Mouse (Mus musculus) retina, postnatal 1 day (tissue): Measurements from ENCODE around the gene Agt.

ENCODE experiments used
- DNase-seq: peaks from one replicate; pipeline ENCODE4 v3.0.0-alpha.2; 2012

Gene Agt

DNA sequence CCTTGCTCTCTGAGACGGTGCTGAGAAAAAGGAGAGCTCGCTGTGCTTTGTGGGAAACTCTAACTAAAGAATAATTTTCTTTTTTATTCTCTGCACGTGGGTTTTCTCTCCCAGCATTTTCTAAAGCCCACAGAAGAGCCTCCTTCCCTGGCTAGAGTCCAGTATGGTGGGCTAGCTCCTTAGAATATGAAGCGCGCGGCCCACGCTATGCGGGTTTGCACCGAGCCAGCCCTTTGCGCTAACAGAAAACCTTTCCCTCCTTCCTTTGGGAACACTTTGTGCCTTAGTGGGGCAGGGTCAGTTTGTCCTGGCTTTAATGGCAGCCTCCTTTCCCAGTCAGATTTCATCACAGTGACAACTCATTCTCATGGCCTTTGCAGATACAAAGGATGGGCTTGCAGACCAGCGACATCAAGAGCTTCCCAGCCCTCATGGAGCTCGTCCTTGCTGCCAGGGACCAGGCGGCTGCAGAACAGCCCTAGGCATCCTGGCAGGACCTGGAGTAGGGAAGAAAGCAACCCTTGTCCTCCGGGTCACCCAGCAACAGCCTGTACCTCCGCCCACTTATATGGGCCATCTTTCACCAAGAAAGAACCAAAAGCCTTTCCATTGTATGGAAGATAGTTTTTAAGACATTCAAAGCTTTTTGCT, 18.4 kb downstream of the Agt start:
- no peak for DNase-seq

DNA sequence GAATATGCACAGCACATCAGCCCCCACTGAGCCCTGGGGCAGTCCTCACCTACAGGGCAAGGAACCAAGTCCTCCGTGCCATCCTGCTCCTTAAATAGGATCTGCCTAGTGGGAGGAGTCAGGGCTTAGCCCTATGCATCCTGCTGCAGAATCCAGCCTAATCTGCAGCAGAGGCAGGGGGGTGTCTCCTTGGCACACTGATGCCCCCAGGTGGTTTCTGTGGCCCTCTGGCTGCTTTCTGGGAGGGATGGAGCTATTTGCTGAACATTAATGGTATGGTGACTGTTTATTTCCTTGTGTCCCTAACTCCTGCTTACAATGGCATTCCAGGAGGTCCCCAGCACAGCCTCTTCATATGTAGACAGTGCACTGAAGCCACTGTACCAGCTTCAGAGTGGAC, 21.3 kb downstream of the Agt start:
- DNase-seq: no peak

- DNase-seq: no peak
Measured at GRCm38 (mm10) chr8:124547269-124547668, 22.2 kb downstream of the Agt start.

DNA sequence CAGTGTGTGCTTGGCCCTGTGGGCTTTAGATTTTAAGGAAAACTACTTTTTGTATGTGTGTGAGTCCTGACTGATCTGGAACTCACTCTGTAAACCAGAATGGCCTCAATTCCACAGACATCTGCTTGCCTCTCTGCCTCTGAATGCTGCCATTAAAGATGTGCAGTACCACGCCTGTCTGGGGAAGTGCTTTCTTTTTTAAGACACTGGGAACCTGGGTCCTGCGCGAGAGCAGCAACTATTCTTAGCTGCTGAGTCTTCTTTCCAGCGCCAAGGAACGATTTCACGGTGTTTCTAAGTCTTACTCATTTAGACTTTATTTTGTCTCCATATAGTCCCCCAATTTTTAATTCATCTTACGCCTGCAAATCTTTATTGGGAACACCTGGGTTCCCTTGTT, 22.7 kb downstream of the Agt start:
- no peak for DNase-seq

- no peak for DNase-seq
Measured at GRCm38 (mm10) chr8:124546371-124546770, 23.1 kb downstream of the Agt start.

DNA sequence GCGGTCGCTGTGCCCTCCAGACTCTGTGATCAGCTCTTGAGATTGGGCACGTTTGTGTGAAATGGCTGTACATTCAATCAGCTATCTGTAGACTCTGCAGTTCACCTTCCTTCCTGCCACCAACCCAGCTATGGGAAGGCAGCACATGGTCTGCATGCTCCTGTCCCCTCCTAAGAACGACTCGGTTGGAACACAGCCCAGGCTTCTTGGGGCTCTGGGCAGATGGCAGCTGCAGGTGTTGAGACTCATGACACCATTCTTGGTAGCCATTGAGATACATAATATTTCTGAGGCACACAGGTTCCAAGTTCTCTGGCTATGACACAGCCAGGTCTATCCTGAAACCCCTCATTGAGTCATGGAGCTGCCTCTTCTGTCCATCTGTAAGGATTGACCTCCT, 26.2 kb downstream of the Agt start:
- DNase-seq: no peak

- no peak for DNase-seq
Measured at GRCm38 (mm10) chr8:124542001-124542400, 27.5 kb downstream of the Agt start.

GRCm38 (mm10) chr8:124540906-124541305, 28.6 kb downstream of the Agt start:
- DNase-seq: no peak

- no peak for DNase-seq
Measured at GRCm38 (mm10) chr8:124535451-124535850, 34.1 kb downstream of the Agt start.

GRCm38 (mm10) chr8:124532626-124533025, 36.9 kb downstream of the Agt start:
- no peak for DNase-seq

DNA sequence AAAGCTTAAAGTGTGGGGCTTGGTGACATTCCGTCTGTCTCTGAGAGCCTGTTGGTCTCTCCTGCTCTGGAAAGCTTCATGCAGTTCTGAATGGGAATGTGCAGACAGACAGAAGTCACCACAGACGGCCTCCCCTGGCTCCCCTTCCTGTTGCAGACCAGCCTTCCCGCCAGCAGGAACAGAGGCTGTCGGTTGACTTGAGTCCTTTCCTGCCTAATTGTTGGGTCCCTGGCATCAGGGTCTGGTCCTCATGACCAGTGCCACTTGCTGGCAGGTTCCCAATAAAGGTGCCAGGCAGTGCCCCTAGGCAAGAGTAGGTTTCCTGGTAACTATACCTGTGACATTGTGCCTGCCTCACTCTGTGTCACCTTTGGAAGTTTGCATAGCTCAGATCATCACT, 38.5 kb downstream of the Agt start:
- DNase-seq: no peak

DNA sequence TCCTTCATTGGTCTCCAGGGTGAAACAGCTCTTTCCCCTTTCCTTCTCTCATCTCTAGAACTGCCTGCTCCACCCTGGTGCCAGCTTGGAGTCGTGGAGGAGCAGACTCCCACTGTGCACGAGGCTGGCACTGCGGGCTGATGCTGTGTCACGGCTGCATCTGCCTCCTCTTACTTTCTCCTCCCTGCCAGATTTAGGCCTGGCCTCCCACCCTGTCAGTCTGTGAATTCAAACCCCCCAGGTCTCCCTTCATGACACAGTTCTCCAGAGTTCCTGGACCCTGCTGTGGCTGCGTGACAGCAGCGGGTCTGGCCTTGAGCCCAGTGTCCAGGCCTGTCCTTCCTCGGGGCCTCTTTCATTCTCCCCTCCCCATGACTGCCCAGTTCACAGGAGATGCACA, 39.0 kb downstream of the Agt start:
- no peak for DNase-seq

DNA sequence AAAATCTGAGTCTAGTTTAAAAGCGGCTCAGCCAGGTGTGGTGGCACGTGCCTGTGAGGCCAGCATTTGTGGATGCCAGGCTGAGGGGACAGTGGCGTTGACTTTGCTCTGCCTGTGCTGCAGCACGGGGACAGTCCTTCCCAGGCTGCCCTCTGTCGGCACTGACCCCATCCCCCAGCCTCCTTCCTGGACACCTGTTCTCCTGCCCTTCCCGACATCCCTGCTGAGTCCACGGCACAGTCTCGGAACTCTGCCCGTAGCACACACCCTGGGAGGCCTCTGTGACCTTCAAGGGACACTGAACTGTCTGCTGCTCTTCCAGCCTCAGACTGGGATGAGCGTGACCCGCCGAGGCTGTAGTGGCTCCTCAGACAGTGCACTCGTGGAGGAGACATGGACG, 39.4 kb downstream of the Agt start:
- no peak for DNase-seq

GRCm38 (mm10) chr8:124526261-124526660, 43.2 kb downstream of the Agt start:
- no peak for DNase-seq

DNA sequence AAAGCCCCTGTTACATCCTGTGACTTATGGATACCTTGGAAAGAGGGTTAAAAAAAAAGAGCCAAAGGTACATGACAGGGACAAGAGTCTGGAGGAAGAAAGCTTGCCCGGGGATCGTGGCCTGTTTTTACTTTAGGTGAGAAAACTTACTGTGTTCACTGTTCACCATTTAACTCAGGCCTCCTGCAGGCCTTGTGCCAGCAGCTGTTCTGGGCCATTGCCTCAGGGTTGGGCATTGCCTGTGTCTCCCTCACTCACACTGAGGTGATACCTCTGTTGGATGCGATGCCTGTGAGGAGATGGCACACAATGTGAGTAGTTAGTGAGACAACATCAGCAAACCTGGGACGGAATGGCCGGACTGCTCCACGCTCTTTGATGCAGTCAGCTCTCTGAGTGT, 47.6 kb downstream of the Agt start:
- DNase-seq: no peak

DNA sequence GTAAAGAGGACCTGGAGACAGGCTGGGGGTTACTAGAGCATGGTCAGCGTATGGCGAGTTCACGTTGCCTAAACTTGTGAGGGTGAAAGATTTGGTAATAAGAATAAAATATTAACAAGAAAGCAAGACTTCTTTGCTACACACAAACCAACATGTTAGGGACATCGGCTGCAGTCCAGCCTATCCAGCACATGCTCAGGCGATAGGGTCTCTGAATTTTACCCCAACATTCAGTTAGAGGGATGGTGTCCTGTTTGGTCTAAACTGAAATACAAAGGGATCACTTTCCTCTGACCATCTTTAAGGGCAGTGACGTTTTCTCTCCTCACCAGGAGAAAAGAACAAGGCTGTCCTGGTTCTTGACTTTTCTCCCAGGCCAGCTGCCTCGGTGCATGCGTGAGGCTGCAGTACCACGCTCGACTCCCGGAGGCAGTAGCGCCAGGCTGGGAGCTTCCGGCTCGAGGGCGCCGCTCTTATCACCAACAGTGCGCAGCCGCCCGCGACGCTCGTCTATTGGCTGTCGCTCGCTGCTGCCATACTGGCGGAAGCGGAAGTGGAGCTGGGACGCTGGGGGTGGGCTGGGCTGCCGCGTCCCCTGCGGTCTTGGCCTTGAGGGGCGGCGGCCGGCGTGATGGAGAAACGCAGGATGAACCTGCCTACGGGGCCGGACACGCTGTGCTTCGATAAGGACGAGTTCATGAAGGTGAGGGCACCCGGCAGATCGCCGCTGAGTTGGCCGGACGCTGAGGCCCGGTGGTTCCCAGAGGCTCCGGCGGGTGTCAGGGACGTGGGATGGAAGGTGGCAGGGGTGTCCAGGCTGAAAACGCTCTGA, 49.0 kb downstream of the Agt start, which contains the start of gene Cog2:
TSS of gene Cog2 (plus strand) at position 519 of the 832 bp plus-strand sequence.
- DNase-seq: peak; percentile 97

GRCm38 (mm10) chr8:124517142-124517541, 52.4 kb downstream of the Agt start:
- DNase-seq: no peak

- no peak for DNase-seq
Measured at GRCm38 (mm10) chr8:124516525-124516924, 53.0 kb downstream of the Agt start.

DNA sequence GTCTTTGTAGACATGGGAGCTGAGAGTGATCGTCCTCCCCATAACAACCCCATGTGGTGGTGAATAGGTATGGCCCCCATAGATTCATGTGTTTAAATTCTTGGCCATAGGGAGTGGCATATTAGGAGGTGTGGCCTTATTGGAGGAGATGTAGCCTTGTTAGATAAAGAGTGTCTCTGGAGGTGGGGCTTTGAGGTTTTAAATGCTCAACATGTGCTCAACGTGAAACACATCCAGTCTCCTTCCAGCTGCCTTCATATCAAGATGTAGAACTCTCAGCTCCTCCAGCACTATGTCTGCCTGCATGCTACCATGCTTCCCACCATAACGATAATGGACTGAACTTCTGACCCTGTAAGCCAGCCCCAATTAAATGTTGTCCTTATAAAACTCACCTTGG, 53.5 kb downstream of the Agt start:
- DNase-seq: no peak

GRCm38 (mm10) chr8:124509156-124509555, 60.4 kb downstream of the Agt start:
- no peak for DNase-seq

DNA sequence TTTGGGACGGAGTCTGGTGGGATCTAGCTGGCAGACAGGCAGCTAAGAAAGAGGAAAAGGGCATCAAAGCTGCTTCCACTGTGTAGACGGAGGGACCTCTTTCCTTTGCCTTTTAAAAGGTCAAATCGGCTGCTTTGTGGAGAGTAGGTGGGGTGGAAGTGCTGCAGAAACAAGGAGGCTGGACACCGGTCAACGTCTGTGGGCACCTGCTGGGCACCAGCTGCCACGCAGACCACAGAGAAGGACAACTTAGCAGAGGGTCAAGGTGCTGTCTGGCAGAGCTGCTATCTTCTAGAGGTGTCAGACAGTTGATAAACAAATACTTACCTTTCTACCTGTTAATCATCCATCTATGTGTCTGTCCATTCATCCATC, 61.2 kb downstream of the Agt start:
- no peak for DNase-seq

DNA sequence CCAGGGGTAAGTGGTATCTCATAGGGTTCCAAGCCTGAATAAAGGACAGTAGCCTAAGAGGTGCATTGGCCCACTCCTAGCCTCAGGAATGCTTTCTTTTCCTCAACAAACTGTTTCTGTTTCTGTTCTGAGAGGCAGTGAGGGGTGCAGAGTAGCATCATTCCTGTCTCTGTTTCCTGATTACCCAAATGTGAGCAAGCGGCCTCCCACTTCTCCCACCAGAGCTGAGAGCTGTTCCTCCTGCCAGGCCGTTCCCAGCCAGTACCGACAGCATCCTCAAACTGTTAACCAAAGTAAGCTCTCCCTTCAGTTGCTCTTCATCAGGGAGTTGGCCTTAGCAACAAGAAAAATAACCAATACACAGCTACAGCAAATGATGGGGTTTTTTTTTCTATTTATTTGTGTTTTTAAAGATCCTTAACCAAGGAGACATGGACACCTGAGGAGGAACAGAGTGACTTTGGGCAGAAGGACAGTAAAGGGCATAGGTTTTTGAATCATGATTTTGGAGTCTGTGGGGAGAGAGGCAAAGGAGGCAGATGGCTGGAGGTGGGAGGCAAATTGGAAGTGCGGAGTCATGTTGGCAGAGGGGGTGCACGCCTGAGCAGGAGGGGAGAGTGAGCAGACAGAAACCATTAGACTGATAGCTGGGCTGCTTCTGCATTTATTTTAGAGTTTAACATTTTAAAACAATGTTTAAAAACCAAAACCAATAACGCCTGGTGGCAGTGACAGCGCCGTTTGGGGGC, 61.8 kb downstream of the Agt start:
- no peak for DNase-seq
